Mouse (Mus musculus) erythroblast, embryonic 14.5 days (primary cell): Measurements from ENCODE around the gene Def8. TPM values are rescaled to one million over a fixed set of nuclear protein-coding genes. Genes with fewer than 3 reads are reported as not detected.
A peak's percentile ranks its signal among the peaks of the same experiment; 100 is the strongest.

Experiments used
- H3K27me3 ChIP-seq: 2 replicates; pipeline ENCODE4 v1.6.1; 2012; ENCODE audit warnings: inconsistent platforms; ENCODE audit not compliant: control insufficient read depth
- H3K36me3 ChIP-seq: 2 replicates; pipeline ENCODE4 v1.6.1; 2012; ENCODE audit warnings: mild to moderate bottlenecking, inconsistent platforms; ENCODE audit not compliant: control insufficient read depth
- H3K4me1 ChIP-seq: 2 replicates; pipeline ENCODE4 v1.6.1; 2012; ENCODE audit warnings: inconsistent platforms; ENCODE audit not compliant: control insufficient read depth
- H3K4me3 ChIP-seq: replicated peaks from 2 replicates; pipeline ENCODE3; 2012; ENCODE audit warnings: moderate library complexity, mild to moderate bottlenecking, inconsistent platforms
- H3K9me3 ChIP-seq: 2 replicates; pipeline ENCODE4 v1.6.1; 2012; ENCODE audit warnings: low read length, inconsistent platforms, mixed read lengths; ENCODE audit not compliant: control insufficient read depth
- GATA1 ChIP-seq: IDR thresholded peaks from 2 replicates; pipeline ENCODE4 v1.6.1; 2012; ENCODE audit warnings: low read length, inconsistent platforms, mixed read lengths
- TAL1 ChIP-seq: IDR thresholded peaks from 3 replicates; pipeline ENCODE4 v1.6.1; 2012; ENCODE audit warnings: low read length, inconsistent platforms, mixed read lengths
- polyA plus RNA-seq: library from polyadenylated mRNA; stranded (reverse); fragments of >175 nt; gene quantifications from 2 replicates; pipeline ENCODE4 v1.2.3, GENCODE M21; 2012

Def8 gene
- polyA plus RNA-seq, 1 experiment: 0.29 TPM

GRCm38 (mm10) chr8:123398308-123398707 is 25.0 kb upstream of the Def8 start:
- peaks cover 2% of the 10 kb centered on the region for H3K4me1 ChIP-seq
- H3K4me3 ChIP-seq: no peak overlapping the region
- no peaks in the 10 kb centered on the region for H3K9me3 ChIP-seq
- peaks cover 99% of the 10 kb centered on the region for H3K36me3 ChIP-seq
- H3K27me3 ChIP-seq: no peaks in the 10 kb centered on the region
- TF ChIP-seq TAL1 (no peak), GATA1 (no peak)

- H3K36me3 ChIP-seq: peaks cover 65% of the 10 kb centered on the region
- no peaks in the 10 kb centered on the region for H3K27me3 ChIP-seq
- H3K4me1 ChIP-seq: peaks cover 9% of the 10 kb centered on the region
- H3K4me3 ChIP-seq: no peak overlapping the region
- H3K9me3 ChIP-seq: no peaks in the 10 kb centered on the region
- TF ChIP-seq GATA1 (no peak), TAL1 (no peak)
Observed at GRCm38 (mm10) chr8:123401936-123402335, 21.4 kb upstream of the Def8 start.

DNA sequence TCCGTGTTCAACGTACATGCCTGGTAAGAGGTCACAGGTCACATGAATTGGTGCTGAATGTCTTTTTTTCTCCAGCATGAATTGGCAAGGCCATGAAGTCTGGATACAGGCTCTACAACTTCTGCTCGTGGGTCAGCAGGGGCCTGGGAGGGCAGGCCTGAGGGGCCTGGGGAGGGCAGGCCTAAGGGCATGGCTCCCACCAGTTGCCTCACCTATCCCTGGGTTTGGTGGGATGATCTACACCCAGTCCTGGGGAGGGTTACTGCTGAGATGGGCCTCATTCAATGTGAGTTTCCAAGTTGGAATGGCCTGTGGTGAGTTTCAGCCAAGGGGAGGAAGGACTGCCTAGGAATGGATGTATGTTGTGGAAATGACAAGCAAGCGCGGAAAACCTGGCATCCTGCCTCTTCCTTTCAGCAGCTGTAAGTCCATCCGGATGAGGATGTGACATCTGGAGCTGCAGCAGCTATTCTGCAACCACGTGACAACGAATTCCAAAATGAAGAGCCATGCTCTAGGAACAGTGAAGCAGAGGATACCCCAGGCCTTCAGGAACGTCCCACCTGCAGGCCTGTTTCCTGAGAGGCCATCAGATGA is 20.5 kb upstream of the Def8 start:
- Histone ChIP-seq H3K36me3 (peaks cover 56% of the 10 kb centered on the region), H3K4me3 (no peak overlapping the region), H3K27me3 (peaks cover 3% of the 10 kb centered on the region), H3K9me3 (no peaks in the 10 kb centered on the region), H3K4me1 (peaks cover 15% of the 10 kb centered on the region)
- TF ChIP-seq TAL1 (no peak), GATA1 (no peak)

DNA sequence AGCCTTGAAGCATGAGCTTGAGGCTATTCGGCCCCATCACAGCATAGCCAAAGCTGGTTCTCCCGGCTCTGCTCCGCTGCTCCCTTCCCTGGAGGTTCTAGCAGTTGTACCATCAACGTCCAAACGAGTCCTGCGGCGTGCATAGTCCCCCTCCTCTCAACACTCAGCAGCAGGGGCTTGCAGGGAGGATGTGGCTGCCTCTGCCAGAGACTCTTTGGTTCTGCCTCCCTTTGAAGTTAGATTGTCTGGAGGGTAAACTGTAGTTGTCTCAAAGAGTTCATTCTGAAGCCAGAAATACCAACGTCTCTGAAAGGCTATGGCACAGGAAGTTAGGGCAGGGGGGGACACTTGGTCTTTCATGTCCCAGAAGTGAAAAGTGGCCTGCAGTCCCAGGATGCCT is 18.8 kb upstream of the Def8 start:
- H3K4me1 ChIP-seq: peaks cover 31% of the 10 kb centered on the region
- peaks cover 39% of the 10 kb centered on the region for H3K36me3 ChIP-seq
- TF ChIP-seq GATA1 (no peak), TAL1 (no peak)
- no peak overlapping the region for H3K4me3 ChIP-seq
- peaks cover 16% of the 10 kb centered on the region for H3K27me3 ChIP-seq
- no peaks in the 10 kb centered on the region for H3K9me3 ChIP-seq

- peaks cover 39% of the 10 kb centered on the region for H3K27me3 ChIP-seq
- H3K36me3 ChIP-seq: peaks cover 17% of the 10 kb centered on the region
- H3K4me1 ChIP-seq: peaks cover 54% of the 10 kb centered on the region
- no peaks in the 10 kb centered on the region for H3K9me3 ChIP-seq
- no peak within 1 kb of the TSS for H3K4me3 ChIP-seq
- TF ChIP-seq GATA1 (no peak), TAL1 (no peak)
Observed at GRCm38 (mm10) chr8:123406786-123407185, 16.5 kb upstream of the Def8 start, which contains the start of gene Mc1r. Gene Mc1r (plus strand): TSS chr8:123407107.

DNA sequence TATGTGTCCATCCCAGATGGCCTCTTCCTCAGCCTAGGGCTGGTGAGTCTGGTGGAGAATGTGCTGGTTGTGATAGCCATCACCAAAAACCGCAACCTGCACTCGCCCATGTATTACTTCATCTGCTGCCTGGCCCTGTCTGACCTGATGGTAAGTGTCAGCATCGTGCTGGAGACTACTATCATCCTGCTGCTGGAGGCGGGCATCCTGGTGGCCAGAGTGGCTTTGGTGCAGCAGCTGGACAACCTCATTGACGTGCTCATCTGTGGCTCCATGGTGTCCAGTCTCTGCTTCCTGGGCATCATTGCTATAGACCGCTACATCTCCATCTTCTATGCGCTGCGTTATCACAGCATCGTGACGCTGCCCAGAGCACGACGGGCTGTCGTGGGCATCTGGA is 15.7 kb upstream of the Def8 start:
- H3K9me3 ChIP-seq: no peaks in the 10 kb centered on the region
- H3K4me1 ChIP-seq: peaks cover 62% of the 10 kb centered on the region
- peaks cover 9% of the 10 kb centered on the region for H3K36me3 ChIP-seq
- no peak for TF ChIP-seq TAL1
- TF ChIP-seq GATA1: no peak
- H3K4me3 ChIP-seq: no peak overlapping the region
- peaks cover 47% of the 10 kb centered on the region for H3K27me3 ChIP-seq

DNA sequence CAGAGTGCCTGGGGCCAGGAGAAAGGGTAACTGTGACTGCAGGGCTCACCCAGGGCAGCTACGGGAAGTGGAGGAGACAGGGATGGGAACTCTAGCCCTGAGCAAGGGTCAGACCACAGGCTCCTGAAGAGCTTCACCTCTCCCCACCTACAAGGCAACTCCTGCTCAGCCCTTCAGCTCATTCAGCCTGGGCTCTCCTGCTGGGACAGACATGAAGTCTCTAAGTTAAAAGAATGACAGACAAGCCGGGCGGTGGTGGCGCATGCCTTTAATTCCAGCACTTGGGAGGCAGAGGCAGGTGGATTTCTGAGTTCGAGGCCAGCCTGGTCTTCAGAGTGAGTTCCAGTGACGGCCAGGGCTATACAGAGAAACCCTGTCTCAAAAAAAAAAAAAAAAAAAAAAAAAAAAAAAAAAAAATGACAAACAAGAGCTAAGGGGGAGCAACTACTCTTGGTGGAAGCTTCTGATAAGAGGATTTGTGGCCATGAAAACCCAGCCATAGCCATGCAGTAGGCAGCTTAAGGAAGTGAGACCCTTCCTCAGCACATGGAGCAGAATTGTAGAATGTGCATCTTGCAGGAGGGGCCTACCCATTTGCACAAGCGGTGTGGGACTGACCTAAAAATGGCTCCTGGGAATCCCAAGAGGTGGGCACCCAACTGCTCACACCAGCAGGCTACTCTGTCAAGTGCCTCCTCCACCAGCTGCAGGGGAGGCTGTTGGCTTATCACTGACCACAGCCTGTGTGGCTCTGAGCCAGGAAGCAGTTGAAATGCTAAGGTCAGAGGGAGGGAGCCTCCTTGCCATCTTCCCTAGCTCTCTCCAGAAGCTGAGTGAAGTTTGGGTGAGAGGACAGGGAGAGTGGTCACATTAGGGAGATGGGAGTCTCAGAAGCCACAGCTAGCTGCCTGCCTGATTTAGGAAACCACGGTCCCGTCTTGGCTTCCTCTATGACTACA is 14.5 kb upstream of the Def8 start:
- H3K4me1 ChIP-seq: peaks cover 72% of the 10 kb centered on the region
- H3K4me3 ChIP-seq: no peak overlapping the region

GRCm38 (mm10) chr8:123410049-123410587 is 13.2 kb upstream of the Def8 start:
- H3K4me3 ChIP-seq: no peak overlapping the region
- no peaks in the 10 kb centered on the region for H3K36me3 ChIP-seq
- no peaks in the 10 kb centered on the region for H3K9me3 ChIP-seq
- TF ChIP-seq GATA1 (no peak), TAL1 (no peak)
- H3K27me3 ChIP-seq: peaks cover 61% of the 10 kb centered on the region
- peaks cover 76% of the 10 kb centered on the region for H3K4me1 ChIP-seq

More for the DNA sequence above, 14.5 kb upstream of the Def8 start:
- H3K36me3 ChIP-seq: no peaks in the 10 kb centered on the region
- no peaks in the 10 kb centered on the region for H3K9me3 ChIP-seq
- TF ChIP-seq GATA1: no peak
- peak; percentile 4; the same call in 1 of the 3 replicates for TF ChIP-seq TAL1
- H3K27me3 ChIP-seq: peaks cover 58% of the 10 kb centered on the region

DNA sequence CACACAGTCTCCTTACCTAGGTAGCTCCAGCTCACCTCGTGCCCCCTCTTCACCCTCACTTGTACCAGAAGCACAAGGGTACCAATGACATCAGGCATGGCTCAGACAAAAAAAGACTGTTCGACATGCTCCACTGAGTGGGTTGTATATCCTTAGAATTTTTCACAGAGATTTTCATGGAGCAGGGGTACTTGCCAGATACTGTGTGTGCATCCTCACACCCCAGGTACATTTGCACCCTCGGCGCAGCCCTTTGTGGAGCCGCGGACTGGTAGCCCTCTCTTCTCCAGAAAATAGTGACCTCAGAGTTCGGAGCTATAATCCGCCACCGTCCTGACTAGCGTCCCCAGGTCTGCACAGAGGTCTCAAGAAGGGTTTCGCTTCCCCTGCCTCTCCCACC is 12.5 kb upstream of the Def8 start:
- Histone ChIP-seq H3K4me3 (no peak overlapping the region), H3K4me1 (peaks cover 76% of the 10 kb centered on the region), H3K36me3 (no peaks in the 10 kb centered on the region), H3K27me3 (peaks cover 61% of the 10 kb centered on the region), H3K9me3 (no peaks in the 10 kb centered on the region)
- TF ChIP-seq TAL1: no peak
